Mouse (Mus musculus) fibroblast of lung, adult 2 months (primary cell): ENCODE results near the gene Vps45.
"Not testable (repeated sequence)": the region's sequence is repeated elsewhere in the genome, so short reads cannot be mapped to it uniquely, and the experiment has no call there.

Source experiments
- DNase-seq: peaks from one replicate; pipeline ENCODE4 v3.0.0-alpha.2; 2011; ENCODE audit warnings: low read depth

Vps45 gene

GRCm38 (mm10) chr3:95972251-95972872, 85.9 kb downstream of the Vps45 start:
- no peak for DNase-seq

- not testable (repeated sequence) for DNase-seq
These were observed 87.6 kb downstream of the Vps45 start for GRCm38 (mm10) chr3:95970661-95971060.

- no peak for DNase-seq
These were observed 89.0 kb downstream of the Vps45 start for GRCm38 (mm10) chr3:95969277-95969676.

GRCm38 (mm10) chr3:95965518-95966451, 92.5 kb downstream of the Vps45 start:
- DNase-seq, result no peak

GRCm38 (mm10) chr3:95963681-95964080, 94.6 kb downstream of the Vps45 start:
- DNase-seq, result no peak

- DNase-seq, result no peak
These were observed 95.0 kb downstream of the Vps45 start for GRCm38 (mm10) chr3:95963230-95963629.

- DNase-seq, result not testable (repeated sequence)
These were observed 96.1 kb downstream of the Vps45 start for GRCm38 (mm10) chr3:95962182-95962581.

- DNase-seq, result no peak
These were observed 98.5 kb downstream of the Vps45 start for GRCm38 (mm10) chr3:95959807-95960206.

GRCm38 (mm10) chr3:95959082-95959481, 99.2 kb downstream of the Vps45 start:
- DNase-seq, result no peak

GRCm38 (mm10) chr3:95957359-95958148, 100.7 kb downstream of the Vps45 start:
- DNase-seq, result no peak

- no peak for DNase-seq
These were observed 102.9 kb downstream of the Vps45 start for GRCm38 (mm10) chr3:95955318-95955717.

- DNase-seq, result not testable (repeated sequence)
These were observed 103.6 kb downstream of the Vps45 start for GRCm38 (mm10) chr3:95954648-95955173.

- no peak for DNase-seq
These were observed 104.7 kb downstream of the Vps45 start for GRCm38 (mm10) chr3:95953522-95953921.

- DNase-seq, result no peak
These were observed 105.2 kb downstream of the Vps45 start for GRCm38 (mm10) chr3:95953023-95953422.

- DNase-seq, result not testable (repeated sequence)
These were observed 106.7 kb downstream of the Vps45 start for GRCm38 (mm10) chr3:95951566-95951965.

GRCm38 (mm10) chr3:95950763-95951551, 107.3 kb downstream of the Vps45 start:
- DNase-seq, result peak; percentile 76
